Mouse (Mus musculus) right cerebral cortex, postnatal 10 days (tissue): ENCODE data around the gene Gstcd.

Experiments
- DNase-seq, 2 experiments: peaks; one replicate each; pipeline ENCODE4 v3.0.0; 2021; ENCODE audit warnings: low spot score in 2 of 2

The Gstcd gene

DNA sequence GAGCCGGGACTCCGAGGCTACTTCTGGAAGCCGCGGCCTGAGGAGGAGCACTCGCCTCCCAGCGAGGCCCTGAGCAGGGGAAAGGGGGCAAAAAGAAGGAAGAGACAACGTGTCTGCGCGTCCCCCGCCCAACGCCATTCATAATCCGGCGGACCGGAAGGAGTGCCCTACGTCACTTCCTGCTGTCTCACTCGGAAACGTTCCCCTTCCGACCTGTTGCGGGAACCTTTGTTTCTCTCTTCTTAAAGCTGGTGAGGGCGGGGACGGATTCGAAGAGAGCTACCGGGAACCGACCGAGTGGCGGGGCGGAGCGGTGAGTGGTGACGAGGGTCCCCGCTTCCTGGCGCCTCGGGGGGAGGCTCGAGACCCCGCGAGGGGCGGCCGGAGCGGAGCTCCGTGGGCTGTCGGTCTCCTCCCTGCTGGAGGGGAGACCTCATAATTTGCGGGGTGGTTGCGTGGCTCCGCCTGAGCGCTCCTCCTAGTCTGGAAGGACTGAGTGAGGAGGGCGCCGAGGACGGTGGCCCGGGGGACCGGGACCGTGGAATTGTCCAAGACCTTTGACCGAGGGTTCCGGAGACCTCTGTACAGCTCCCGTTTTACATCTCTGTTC, at the start of gene Gstcd, which contains the start of gene Ints12:
Gene Gstcd, minus strand, starts transcription at position 370 of the 610 bp plus-strand sequence.
Gene Ints12, plus strand, starts transcription at position 177 of the 610 bp plus-strand sequence.
- DNase-seq: peak; percentile 96 to 97

GRCm38 (mm10) chr3:133132611-133133010, 40.8 kb upstream of the Gstcd start:
- peak in 1 of 2 experiments; percentile 26 for DNase-seq

- DNase-seq: no peak
These were observed 39.5 kb upstream of the Gstcd start for GRCm38 (mm10) chr3:133131372-133131771.

DNA sequence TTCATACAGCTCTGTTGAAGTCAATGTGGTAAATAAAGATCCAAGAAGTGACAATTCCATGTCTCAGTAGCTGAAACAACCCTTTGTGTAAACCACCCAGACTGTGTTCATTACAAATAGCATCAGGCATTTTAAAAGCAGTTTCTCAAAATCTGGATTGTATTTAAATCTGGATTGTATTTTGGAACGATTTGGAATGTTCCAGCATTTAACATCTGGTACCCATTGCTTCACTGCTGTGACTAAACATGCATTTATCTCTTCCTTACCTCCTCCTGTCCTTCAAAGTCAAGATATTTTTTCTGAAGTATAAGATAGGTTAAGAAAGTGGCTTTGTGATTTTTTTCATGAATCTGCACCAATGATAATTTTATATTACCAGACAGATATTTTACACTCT, 21.4 kb upstream of the Gstcd start:
- DNase-seq: no peak

GRCm38 (mm10) chr3:133111741-133112140, 19.9 kb upstream of the Gstcd start:
- DNase-seq: peak; percentile 29 to 45

DNA sequence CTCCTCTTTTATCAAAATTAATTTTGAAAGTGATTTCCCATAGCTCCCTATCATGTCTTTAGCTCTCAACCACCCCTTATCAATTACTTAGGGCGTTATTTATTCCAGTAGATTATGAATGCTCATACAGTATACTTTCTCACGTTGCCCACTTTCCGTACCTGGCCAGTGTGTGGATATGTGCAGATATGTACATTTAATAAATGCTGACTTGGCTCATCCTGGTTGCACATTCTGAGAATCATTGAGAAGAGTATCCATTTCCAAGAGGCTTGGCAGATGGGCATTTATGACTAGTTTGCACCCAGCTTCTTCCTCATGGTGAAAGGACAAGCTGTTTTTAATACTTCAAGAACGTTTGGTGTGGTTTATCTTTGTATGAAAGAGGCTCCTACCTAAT, 18.0 kb upstream of the Gstcd start:
- no peak for DNase-seq

DNA sequence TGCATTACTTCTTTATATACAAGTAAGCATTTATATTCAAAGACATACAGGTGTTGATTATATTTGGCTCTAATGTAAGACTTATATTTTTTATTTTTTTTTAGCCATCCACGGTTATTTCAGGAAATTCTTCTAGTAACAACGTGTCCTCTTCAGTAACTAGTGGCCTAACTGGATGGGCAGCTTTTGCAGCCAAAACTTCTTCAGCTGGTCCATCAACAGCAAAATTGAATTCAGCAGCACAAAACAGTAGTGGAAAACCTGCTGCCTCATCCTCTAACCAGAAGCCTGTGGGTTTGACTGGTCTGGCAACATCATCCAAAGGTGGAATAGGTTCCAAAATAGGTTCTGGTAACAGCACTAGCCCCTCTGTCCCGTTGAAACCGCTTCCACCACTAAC, 16.9 kb upstream of the Gstcd start:
- no peak for DNase-seq

DNA sequence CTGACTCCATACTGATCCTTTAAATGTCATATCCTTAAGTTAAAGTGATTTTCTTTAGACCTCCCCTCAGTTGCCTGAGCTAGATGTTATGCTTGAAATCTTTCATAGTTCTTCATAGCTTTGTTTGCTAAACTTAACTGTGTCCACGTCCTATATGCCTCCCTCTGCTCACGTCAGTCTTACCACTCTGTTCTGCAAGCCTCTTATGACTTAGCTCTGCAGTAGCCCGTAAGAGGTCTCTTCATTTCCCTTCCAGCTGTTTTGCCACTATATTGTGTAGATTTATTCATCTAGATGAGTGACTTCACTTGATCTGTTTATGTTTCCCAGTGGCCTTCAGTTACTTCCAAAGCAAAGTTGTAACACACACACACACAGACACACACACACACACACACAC, 12.6 kb upstream of the Gstcd start:
- no peak for DNase-seq

DNA sequence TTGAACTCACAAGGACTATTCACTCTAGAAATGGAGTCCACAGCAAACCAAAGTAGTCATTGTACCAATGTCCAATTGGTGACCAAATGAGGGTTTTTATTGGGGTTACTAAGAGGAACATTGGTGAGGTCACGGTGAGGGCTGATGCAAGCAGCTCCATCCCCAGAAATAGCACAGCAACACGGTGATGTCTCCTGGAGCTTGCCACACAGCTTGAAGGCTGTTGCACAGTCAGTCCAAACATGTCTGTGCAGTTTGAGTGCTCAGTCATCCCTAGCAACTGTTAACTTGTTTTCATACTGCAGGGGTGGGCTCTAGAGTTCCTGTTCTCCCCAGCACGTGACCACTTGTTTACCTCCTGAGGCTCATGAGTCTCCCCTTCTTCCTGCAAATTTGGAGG, 11.9 kb upstream of the Gstcd start:
- DNase-seq: no peak

DNA sequence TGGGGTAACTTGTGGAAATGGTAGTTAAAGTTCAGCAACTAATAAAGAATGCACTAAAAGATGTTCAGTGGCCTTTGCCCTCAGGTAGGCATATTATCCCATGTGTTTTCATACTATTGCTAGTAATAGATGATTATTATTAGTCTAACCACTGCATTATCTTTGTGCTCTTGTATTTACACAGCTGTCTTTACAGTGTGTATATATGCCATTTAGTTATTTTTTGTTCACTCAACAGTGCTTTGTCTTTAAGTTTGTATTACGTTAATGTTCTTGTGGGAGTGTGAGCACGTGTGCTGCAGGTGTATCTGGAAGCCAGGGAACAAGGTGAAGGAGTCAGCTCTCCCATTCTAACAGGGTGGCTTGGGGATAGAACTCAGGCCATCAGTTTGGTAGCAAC, 7.1 kb upstream of the Gstcd start:
- DNase-seq: no peak

DNA sequence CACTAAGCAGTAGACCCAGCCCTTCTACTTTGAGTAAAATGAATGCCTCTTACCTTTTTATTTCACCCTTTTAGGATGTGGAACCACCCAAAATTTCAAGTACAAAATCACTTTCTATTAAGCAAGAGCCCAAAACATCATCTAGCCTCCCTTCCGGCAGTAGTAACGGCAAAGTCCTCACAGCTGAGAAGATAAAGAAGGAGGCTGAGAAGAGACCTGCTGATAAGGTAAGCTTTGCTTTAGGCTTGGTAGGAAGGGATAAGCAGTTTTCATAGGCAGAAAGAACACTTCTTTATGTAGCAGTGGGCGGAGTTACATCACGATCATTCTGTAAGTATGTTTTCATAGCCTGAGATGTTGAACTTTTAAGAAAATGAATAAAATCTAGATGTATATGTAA, 6.5 kb upstream of the Gstcd start:
- no peak for DNase-seq

DNA sequence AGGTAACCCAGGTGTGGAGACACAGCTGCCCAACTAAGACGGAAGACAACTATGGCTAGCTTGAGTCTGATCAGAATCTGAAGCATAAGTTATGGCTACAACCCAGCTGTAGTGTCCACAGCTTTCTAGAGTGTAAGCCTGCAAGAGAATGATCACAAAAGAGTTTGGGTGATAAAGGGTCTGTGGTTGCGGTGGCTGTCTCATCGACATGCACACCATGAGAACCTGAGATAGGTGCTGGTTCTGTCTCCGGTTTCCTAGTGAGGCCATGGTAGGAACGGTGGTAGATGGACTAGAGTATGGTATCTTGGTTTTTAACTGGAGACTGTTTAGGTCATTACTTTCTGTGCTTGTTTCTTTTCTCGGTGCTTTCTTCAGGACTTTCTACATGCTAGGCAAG, 6.1 kb upstream of the Gstcd start:
- no peak for DNase-seq

DNA sequence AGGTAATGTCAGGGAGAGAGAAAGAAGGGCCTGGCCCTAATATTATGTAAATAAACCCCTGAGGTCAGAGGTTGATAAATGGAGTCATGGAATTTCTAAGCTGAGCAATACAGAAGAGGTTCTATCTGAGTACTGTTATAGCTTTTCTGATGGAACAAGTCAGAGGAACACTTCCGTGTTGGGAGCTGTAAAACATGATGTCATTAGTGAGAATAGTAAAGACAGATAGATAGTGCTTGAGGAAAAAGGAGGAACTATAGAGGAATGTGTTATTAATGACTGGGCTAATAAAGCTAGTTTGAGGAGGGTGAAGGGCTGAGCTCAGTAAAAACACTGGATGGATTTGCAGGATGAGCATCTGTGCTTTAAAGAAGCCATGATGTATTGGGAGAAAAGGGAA, 2.5 kb upstream of the Gstcd start:
- DNase-seq: no peak

DNA sequence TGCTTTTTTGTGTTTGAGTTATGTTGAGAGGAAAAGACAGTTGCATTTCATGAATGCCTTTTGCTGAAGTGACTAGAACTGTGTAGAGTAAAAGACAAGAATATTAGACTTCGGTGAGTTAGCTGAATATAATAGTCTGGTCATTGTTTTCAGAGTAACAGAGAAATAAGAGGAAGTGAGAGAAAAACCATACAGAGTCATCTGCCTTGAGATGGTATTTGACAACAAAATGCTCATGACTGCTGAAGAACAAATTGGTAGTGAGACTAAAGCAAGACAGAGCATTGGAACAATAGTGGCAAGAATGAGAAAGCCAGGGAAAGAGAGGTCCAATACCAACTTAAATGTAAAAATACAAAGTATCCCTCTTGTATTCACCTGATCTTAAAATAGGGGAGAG, 1.1 kb upstream of the Gstcd start:
- DNase-seq: no peak

DNA sequence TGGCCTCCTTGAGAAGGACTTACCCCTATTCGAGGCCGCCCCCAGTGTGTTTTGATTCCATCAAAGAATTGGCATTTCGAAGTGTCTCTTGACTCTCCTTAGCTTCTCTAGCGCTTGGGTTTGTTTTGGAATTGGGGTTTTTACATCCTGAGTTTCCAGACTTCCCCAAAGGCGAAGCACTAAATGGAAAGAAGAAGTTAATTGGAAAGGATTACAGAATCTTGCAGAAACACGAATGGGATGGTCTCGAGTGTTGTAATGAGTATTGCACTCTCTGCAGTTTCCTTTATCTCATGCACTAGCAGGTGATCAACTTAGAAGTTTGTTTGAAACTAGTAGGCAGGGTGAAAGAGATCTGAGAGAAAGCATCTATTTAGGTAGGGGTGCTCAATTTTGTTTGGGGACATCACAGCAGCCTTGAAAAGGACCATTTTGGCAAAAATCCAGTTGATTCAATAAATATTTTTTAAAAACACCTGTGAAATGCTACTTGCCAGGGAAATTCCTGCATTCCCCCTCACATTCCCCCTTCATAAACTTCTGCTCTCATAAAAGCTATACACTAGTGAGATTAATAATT, 531 bp upstream of the Gstcd start:
- DNase-seq: no peak

DNA sequence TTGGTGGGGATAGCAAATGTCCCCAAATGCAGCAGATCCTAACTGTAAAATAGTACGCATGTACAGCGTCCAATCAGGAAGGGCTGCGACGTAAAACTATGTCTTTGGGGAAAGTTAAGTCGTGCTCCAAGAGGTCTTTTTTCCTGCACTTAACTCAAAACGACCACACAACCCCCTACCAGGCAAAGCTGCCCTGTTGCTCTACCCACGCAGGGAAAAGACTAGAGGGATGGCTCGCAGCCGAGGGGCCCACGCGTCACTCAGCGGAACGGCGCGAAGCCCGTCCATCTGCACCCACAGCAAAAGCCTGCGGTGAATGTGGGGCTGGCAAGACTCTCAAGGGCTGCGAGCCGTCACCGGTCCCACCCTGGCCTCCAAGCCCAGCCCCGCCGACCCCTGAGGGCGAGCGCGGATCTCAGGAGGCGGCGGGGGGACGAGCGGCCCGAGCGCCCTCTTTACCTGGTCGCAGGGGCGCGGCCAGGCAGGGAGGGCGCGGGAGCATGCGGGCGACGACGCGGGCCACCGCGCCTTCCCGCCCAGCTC, 641 bp downstream of the Gstcd start:
- peak; percentile 77 to 80 for DNase-seq

GRCm38 (mm10) chr3:133090247-133091120, 1.3 kb downstream of the Gstcd start:
- no peak for DNase-seq

GRCm38 (mm10) chr3:133085858-133086257, 6.0 kb downstream of the Gstcd start:
- DNase-seq: no peak

DNA sequence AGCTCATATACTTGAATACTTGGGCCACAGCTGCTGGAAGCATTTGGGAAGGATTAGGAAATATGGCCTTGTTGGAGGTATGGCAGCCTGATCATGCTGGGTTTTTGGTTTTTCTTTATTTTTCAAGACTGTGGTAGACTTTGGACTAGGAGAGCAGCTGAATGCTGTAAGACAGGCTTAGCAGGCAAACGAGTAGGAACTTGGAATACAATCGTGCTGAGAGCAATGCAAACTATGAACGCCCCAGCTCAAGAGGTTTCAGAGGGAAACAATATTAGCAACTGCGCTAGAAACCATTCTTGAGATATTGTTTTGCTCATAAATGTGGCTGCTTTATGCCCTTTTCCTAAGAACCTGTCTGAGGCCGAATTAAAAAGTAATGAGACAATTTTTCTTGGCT, 9.1 kb downstream of the Gstcd start:
- no peak for DNase-seq

GRCm38 (mm10) chr3:133075560-133075959, 16.3 kb downstream of the Gstcd start:
- peak in 1 of 2 experiments; percentile 25 for DNase-seq

- DNase-seq: no peak
These were observed 39.8 kb downstream of the Gstcd start for GRCm38 (mm10) chr3:133052068-133052467.

GRCm38 (mm10) chr3:133033145-133033755, 58.6 kb downstream of the Gstcd start:
- no peak for DNase-seq
